Mouse (Mus musculus): Measurements from ENCODE around the gene Gatc. TPM values are rescaled to one million over a fixed set of nuclear protein-coding genes. Genes with fewer than 3 reads are reported as not detected.
"Not testable (repeated sequence)": the region's sequence is repeated elsewhere in the genome, so short reads cannot be mapped to it uniquely, and the experiment has no call there.

Gene Gatc
- polyA plus RNA-seq, 1 experiment from 2014 or later, result 23.9 TPM

GRCm38 (mm10) chr5:115319004-115319940 is 21.7 kb downstream of the Gatc start:
- H3K9ac ChIP-seq (ENCODE audit: low read depth, low read length), result peak overlapping the region; percentile 57; the same call in 1 of the 2 replicates
- peak overlapping the region; percentile 90 for H3K27ac ChIP-seq (ENCODE audit: low read length)
- peak overlapping the region; percentile 46 for H3K4me3 ChIP-seq (ENCODE audit: low read length)
- no peaks in the 10 kb centered on the region for H3K27me3 ChIP-seq (replicated peaks; ENCODE audit: control insufficient read depth, insufficient read depth, low read length)
- H3K4me1 ChIP-seq (ENCODE audit: control insufficient read depth, insufficient read depth, low read length), result peaks cover 23% of the 10 kb centered on the region
- no peaks in the 10 kb centered on the region for H3K36me3 ChIP-seq (ENCODE audit: control insufficient read depth, insufficient read depth, low read length)
- no peaks in the 10 kb centered on the region for H3K9me3 ChIP-seq (ENCODE audit: control insufficient read depth, low read length)
- ATAC-seq, result peak; percentile 86
- WGBS, result 4% methylated on average over 22 of the region's 22 CpGs
- H3K4me2 ChIP-seq (ENCODE audit: low read depth, low read length), result peak overlapping the region; percentile 78

DNA sequence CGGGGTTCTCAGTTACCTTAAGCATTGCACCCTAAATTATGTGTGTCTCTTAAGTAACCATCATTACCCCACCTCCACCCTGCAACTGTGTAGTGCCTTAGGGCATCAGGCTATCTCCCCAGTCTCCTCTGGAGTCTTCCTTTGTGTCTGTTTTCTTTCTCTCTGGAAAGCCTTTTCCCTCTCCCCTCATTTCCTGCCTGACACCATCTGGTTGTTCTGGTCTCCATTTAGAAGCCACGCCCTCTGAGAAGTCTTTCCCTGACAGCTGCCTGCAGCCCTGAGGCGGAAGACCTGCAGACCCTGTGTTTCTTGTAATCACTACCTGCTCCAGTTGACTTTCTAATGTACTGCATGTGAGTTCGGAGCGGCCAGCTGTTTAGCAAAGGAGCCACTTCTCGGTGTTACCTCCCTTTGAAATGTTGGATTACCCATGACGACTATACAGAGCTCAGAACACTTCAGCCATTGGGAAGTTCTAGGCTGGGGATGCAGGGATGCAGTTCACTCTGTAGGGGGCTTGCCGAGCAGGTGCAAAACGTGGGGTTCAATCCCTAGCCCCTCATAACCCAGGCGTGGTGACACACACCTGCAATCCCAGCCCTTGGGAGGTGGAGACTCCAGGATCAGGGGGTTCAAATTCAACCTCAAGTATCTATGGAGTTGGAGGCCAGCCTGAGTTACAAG is 23.2 kb downstream of the Gatc start:
- peaks cover 32% of the 10 kb centered on the region for H3K4me1 ChIP-seq (ENCODE audit: control insufficient read depth, insufficient read depth, low read length)
- H3K9me3 ChIP-seq (ENCODE audit: control insufficient read depth, low read length), result no peaks in the 10 kb centered on the region
- no peak overlapping the region for H3K4me2 ChIP-seq (ENCODE audit: low read depth, low read length)
- H3K27me3 ChIP-seq (replicated peaks; ENCODE audit: control insufficient read depth, insufficient read depth, low read length), result no peaks in the 10 kb centered on the region
- WGBS, result 8% methylated on average over 10 of the region's 10 CpGs
- 0 out of 2 replicates have a peak overlapping the region, but pooled peaks have one; percentile 1 for H3K4me3 ChIP-seq (ENCODE audit: low read length)
- H3K36me3 ChIP-seq (ENCODE audit: control insufficient read depth, insufficient read depth, low read length), result no peaks in the 10 kb centered on the region
- peak overlapping the region; percentile 31; the same call in 1 of the 2 replicates for H3K9ac ChIP-seq (ENCODE audit: low read depth, low read length)
- peak overlapping the region; percentile 77 for H3K27ac ChIP-seq (ENCODE audit: low read length)
- ATAC-seq, result peak; percentile 33

GRCm38 (mm10) chr5:115316968-115317644 is 23.9 kb downstream of the Gatc start:
- Histone ChIP-seq H3K9me3 (ENCODE audit: control insufficient read depth, low read length) (no peaks in the 10 kb centered on the region), H3K4me2 (ENCODE audit: low read depth, low read length) (peak overlapping the region; percentile 30), H3K27ac (ENCODE audit: low read length) (peak overlapping the region; percentile 77), H3K36me3 (ENCODE audit: control insufficient read depth, insufficient read depth, low read length) (no peaks in the 10 kb centered on the region), H3K4me3 (ENCODE audit: low read length) (no peak overlapping the region), H3K4me1 (ENCODE audit: control insufficient read depth, insufficient read depth, low read length) (peaks cover 36% of the 10 kb centered on the region), H3K27me3 (replicated peaks; ENCODE audit: control insufficient read depth, insufficient read depth, low read length) (no peaks in the 10 kb centered on the region), H3K9ac (ENCODE audit: low read depth, low read length) (peak overlapping the region; percentile 31)
- 10% methylated on average over 14 of the region's 14 CpGs for WGBS
- ATAC-seq, result no peak

DNA sequence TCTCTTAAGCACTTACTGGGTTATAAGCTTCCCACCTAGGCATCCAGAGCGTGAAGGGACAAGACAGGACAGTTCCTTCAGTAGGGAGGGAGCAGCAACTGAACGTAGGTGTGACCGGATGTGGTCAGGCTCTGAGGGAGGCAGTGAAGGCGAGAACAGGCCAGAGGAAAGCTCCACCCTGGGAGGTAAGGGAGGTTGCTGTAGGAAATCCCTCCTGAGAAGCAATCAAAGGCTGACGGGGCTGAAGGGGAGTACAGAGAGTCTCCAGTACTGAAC is 27.4 kb downstream of the Gatc start:
- peaks cover 31% of the 10 kb centered on the region for H3K4me1 ChIP-seq (ENCODE audit: control insufficient read depth, insufficient read depth, low read length)
- H3K4me3 ChIP-seq (ENCODE audit: low read length), result no peak overlapping the region
- H3K27ac ChIP-seq (ENCODE audit: low read length), result no peak overlapping the region; the same call in 1 of the 2 replicates
- no peak for ATAC-seq
- H3K9ac ChIP-seq (ENCODE audit: low read depth, low read length), result no peak overlapping the region
- WGBS, result 41% methylated on average over 5 of the region's 5 CpGs
- no peaks in the 10 kb centered on the region for H3K27me3 ChIP-seq (replicated peaks; ENCODE audit: control insufficient read depth, insufficient read depth, low read length)
- no peaks in the 10 kb centered on the region for H3K36me3 ChIP-seq (ENCODE audit: control insufficient read depth, insufficient read depth, low read length)
- H3K4me2 ChIP-seq (ENCODE audit: low read depth, low read length), result peak overlapping the region; percentile 13; the same call in 1 of the 2 replicates
- H3K9me3 ChIP-seq (ENCODE audit: control insufficient read depth, low read length), result no peaks in the 10 kb centered on the region

- Histone ChIP-seq H3K4me2 (ENCODE audit: low read depth, low read length) (peak overlapping the region; percentile 13; the same call in 1 of the 2 replicates), H3K36me3 (ENCODE audit: control insufficient read depth, insufficient read depth, low read length) (no peaks in the 10 kb centered on the region), H3K27me3 (replicated peaks; ENCODE audit: control insufficient read depth, insufficient read depth, low read length) (no peaks in the 10 kb centered on the region), H3K4me3 (ENCODE audit: low read length) (no peak overlapping the region), H3K9ac (ENCODE audit: low read depth, low read length) (no peak overlapping the region), H3K9me3 (ENCODE audit: control insufficient read depth, low read length) (no peaks in the 10 kb centered on the region), H3K4me1 (ENCODE audit: control insufficient read depth, insufficient read depth, low read length) (peaks cover 27% of the 10 kb centered on the region), H3K27ac (ENCODE audit: low read length) (peak overlapping the region; percentile 64)
- ATAC-seq, result peak; percentile 68
- WGBS, result 47% methylated on average over 10 of the region's 10 CpGs
Measured at GRCm38 (mm10) chr5:115312816-115313667, 27.9 kb downstream of the Gatc start.

GRCm38 (mm10) chr5:115312354-115312753 is 28.6 kb downstream of the Gatc start:
- Histone ChIP-seq H3K27me3 (replicated peaks; ENCODE audit: control insufficient read depth, insufficient read depth, low read length) (no peaks in the 10 kb centered on the region), H3K36me3 (ENCODE audit: control insufficient read depth, insufficient read depth, low read length) (no peaks in the 10 kb centered on the region), H3K4me1 (ENCODE audit: control insufficient read depth, insufficient read depth, low read length) (peaks cover 21% of the 10 kb centered on the region), H3K4me2 (ENCODE audit: low read depth, low read length) (no peak overlapping the region), H3K27ac (ENCODE audit: low read length) (peak overlapping the region; percentile 64; the same call in 1 of the 2 replicates), H3K9me3 (ENCODE audit: control insufficient read depth, low read length) (no peaks in the 10 kb centered on the region), H3K4me3 (ENCODE audit: low read length) (no peak overlapping the region), H3K9ac (ENCODE audit: low read depth, low read length) (no peak overlapping the region)
- 69% methylated on average over 4 of the region's 4 CpGs for WGBS
- 0 out of 2 replicates have a peak, but pooled peaks have one; percentile 18 for ATAC-seq

DNA sequence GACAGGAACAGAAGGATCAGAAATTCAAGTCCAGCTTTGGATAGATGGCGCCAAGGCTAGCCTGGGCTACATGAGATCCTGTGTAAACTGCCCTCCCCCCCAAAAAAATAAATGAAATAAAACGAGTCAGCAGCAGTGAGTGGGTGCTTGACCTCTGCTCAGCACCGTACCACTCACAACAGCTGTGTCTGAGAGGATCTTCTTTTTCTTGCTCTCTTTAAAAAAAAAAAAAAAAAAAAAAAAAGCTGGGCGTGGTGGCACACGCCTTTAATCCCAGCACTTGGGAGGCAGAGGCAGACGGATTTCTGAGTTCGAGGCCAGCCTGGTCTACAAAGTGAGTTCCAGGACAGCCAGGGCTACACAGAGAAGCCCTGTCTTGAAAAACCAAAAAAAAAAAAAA is 38.8 kb downstream of the Gatc start:
- not testable (repeated sequence) for H3K4me3 ChIP-seq (ENCODE audit: low read length); H3K36me3 ChIP-seq (ENCODE audit: control insufficient read depth, insufficient read depth, low read length); ATAC-seq; H3K27ac ChIP-seq (ENCODE audit: low read length); H3K9ac ChIP-seq (ENCODE audit: low read depth, low read length); H3K4me2 ChIP-seq (ENCODE audit: low read depth, low read length); H3K9me3 ChIP-seq (ENCODE audit: control insufficient read depth, low read length); H3K27me3 ChIP-seq (replicated peaks; ENCODE audit: control insufficient read depth, insufficient read depth, low read length)
- 78% methylated on average over 4 of the region's 7 CpGs for WGBS
- peaks cover 21% of the 10 kb centered on the region for H3K4me1 ChIP-seq (ENCODE audit: control insufficient read depth, insufficient read depth, low read length)

GRCm38 (mm10) chr5:115301615-115302014 is 39.4 kb downstream of the Gatc start:
- Histone ChIP-seq H3K36me3 (ENCODE audit: control insufficient read depth, insufficient read depth, low read length) (peaks cover 8% of the 10 kb centered on the region; the same call in 1 of the 2 replicates), H3K9ac (ENCODE audit: low read depth, low read length) (peak overlapping the region; percentile 67), H3K4me3 (ENCODE audit: low read length) (peak overlapping the region; percentile 84), H3K9me3 (ENCODE audit: control insufficient read depth, low read length) (no peaks in the 10 kb centered on the region), H3K27ac (ENCODE audit: low read length) (peak overlapping the region; percentile 11; the same call in 1 of the 2 replicates), H3K27me3 (replicated peaks; ENCODE audit: control insufficient read depth, insufficient read depth, low read length) (no peaks in the 10 kb centered on the region), H3K4me2 (ENCODE audit: low read depth, low read length) (peak overlapping the region; percentile 79), H3K4me1 (ENCODE audit: control insufficient read depth, insufficient read depth, low read length) (peaks cover 21% of the 10 kb centered on the region)
- WGBS, result 17% methylated on average over 13 of the region's 13 CpGs
- ATAC-seq, result no peak

Data from intestine, embryonic 16.5 days (tissue).